Mouse (Mus musculus) intestine, embryonic 15.5 days (tissue): ENCODE measurements around the gene Yes1. TPM values are rescaled to one million over a fixed set of nuclear protein-coding genes. Genes with fewer than 3 reads are reported as not detected.
"Not testable (repeated sequence)": the region's sequence is repeated elsewhere in the genome, so short reads cannot be mapped to it uniquely, and the experiment has no call there.

Experiments
- ATAC-seq: fragments of 200-750 bp; cut with Nextera tagmentation; 2 replicates; pipeline ENCODE4 v1.8.0; 2017; ENCODE audit warnings: moderate TSS enrichment, moderate library complexity
- H3K27ac ChIP-seq: fragments of 300-500 bp; sonication (generic); 2 replicates; pipeline ENCODE4 v1.5.1; 2015; ENCODE audit warnings: mild to moderate bottlenecking, inconsistent platforms
- H3K27me3 ChIP-seq: fragments of 300-500 bp; sonication (generic); replicated peaks from 2 replicates; pipeline ENCODE4 v1.6.1; 2015; ENCODE audit warnings: inconsistent platforms
- H3K36me3 ChIP-seq: fragments of 300-500 bp; sonication (generic); 2 replicates; pipeline ENCODE4 v1.6.1; 2015; ENCODE audit warnings: inconsistent platforms
- H3K4me1 ChIP-seq: fragments of 300-500 bp; sonication (generic); replicated peaks from 2 replicates; pipeline ENCODE4 v1.6.1; 2015; ENCODE audit warnings: inconsistent platforms
- H3K4me2 ChIP-seq: fragments of 300-500 bp; sonication (generic); replicated peaks from 2 replicates; pipeline ENCODE4 v1.6.1; 2015; ENCODE audit warnings: mild to moderate bottlenecking, inconsistent platforms
- H3K4me3 ChIP-seq: fragments of 300-500 bp; sonication (generic); replicated peaks from 2 replicates; pipeline ENCODE4 v1.5.1; 2015; ENCODE audit warnings: inconsistent platforms
- H3K9ac ChIP-seq: fragments of 300-500 bp; sonication (generic); 2 replicates; pipeline ENCODE4 v1.6.1; 2015; ENCODE audit warnings: inconsistent platforms
- H3K9me3 ChIP-seq: fragments of 300-500 bp; sonication (generic); 2 replicates; pipeline ENCODE4 v1.6.1; 2016; ENCODE audit warnings: inconsistent platforms
- WGBS: fragments of 180-500 bp; shearing (Covaris S2); methylation state at CpG from one replicate; pipeline ENCODE4 v1.1.7; 2015; 5-methylcytosine and 5-hydroxymethylcytosine counted together
- polyA plus RNA-seq: library from polyadenylated mRNA; unstranded; fragments of >200 nt; fragmentation: Nextera tagmentation; extraction: Ambion mirVana; gene quantifications from 2 replicates; pipeline ENCODE4 v1.2.1, GENCODE M21; 2015

Gene Yes1
- polyA plus RNA-seq, 1 experiment from 2014 or later, result 35.4 TPM

- 62% methylated on average over 4 of the region's 4 CpGs for WGBS
- Histone ChIP-seq H3K4me1 (0 out of 2 replicates have a peak, but pooled peaks cover 3% of the 10 kb centered on the region), H3K36me3 (no peaks in the 10 kb centered on the region), H3K9me3 (no peaks in the 10 kb centered on the region), H3K4me3 (0 out of 2 replicates have a peak overlapping the region, but pooled peaks have one; percentile 50), H3K9ac (peak overlapping the region; percentile 54; the same call in 1 of the 2 replicates), H3K27ac (peak overlapping the region; percentile 88; the same call in 1 of the 2 replicates), H3K4me2 (peak overlapping the region; percentile 67), H3K27me3 (no peaks in the 10 kb centered on the region)
- ATAC-seq, result no peak
Observed at GRCm38 (mm10) chr5:32712221-32713041, 101.5 kb downstream of the Yes1 start.

GRCm38 (mm10) chr5:32713042-32713702 lies 102.2 kb downstream of the Yes1 start:
- 15% methylated on average over 2 of the region's 2 CpGs for WGBS

GRCm38 (mm10) chr5:32713703-32714467 lies 102.9 kb downstream of the Yes1 start:
- Histone ChIP-seq H3K9me3 (no peaks in the 10 kb centered on the region), H3K9ac (peak overlapping the region; percentile 54), H3K27me3 (no peaks in the 10 kb centered on the region), H3K4me1 (0 out of 2 replicates have a peak, but pooled peaks cover 3% of the 10 kb centered on the region), H3K27ac (peak overlapping the region; percentile 88), H3K4me3 (peak overlapping the region; percentile 50), H3K36me3 (no peaks in the 10 kb centered on the region), H3K4me2 (peak overlapping the region; percentile 67)
- peak; percentile 97 for ATAC-seq
- under 1% methylated on average over 55 of the region's 55 CpGs for WGBS

More at GRCm38 (mm10) chr5:32713042-32713702, 102.2 kb downstream of the Yes1 start:
- peak; percentile 9 for ATAC-seq
- Histone ChIP-seq H3K27me3 (no peaks in the 10 kb centered on the region), H3K36me3 (no peaks in the 10 kb centered on the region), H3K9me3 (no peaks in the 10 kb centered on the region), H3K27ac (peak overlapping the region; percentile 88), H3K4me3 (peak overlapping the region; percentile 50), H3K4me2 (peak overlapping the region; percentile 67), H3K4me1 (0 out of 2 replicates have a peak, but pooled peaks cover 3% of the 10 kb centered on the region), H3K9ac (peak overlapping the region; percentile 54)

GRCm38 (mm10) chr5:32717726-32718125 lies 106.8 kb downstream of the Yes1 start:
- Histone ChIP-seq H3K4me2 (no peak overlapping the region), H3K9me3 (no peaks in the 10 kb centered on the region), H3K27me3 (no peaks in the 10 kb centered on the region), H3K4me1 (0 out of 2 replicates have a peak, but pooled peaks cover 6% of the 10 kb centered on the region), H3K9ac (no peak overlapping the region), H3K27ac (no peak overlapping the region), H3K4me3 (no peak overlapping the region), H3K36me3 (no peaks in the 10 kb centered on the region)
- WGBS, result 39% methylated on average over 1 of the region's 1 CpGs
- ATAC-seq, result no peak

GRCm38 (mm10) chr5:32718916-32719315 lies 107.9 kb downstream of the Yes1 start:
- Histone ChIP-seq H3K36me3 (no peaks in the 10 kb centered on the region), H3K4me1 (0 out of 2 replicates have a peak, but pooled peaks cover 6% of the 10 kb centered on the region), H3K4me2 (no peak overlapping the region), H3K9me3 (no peaks in the 10 kb centered on the region), H3K27me3 (no peaks in the 10 kb centered on the region), H3K4me3 (no peak overlapping the region), H3K27ac (no peak overlapping the region), H3K9ac (no peak overlapping the region)
- 44% methylated on average over 6 of the region's 6 CpGs for WGBS
- no peak for ATAC-seq

- Histone ChIP-seq H3K9me3 (no peaks in the 10 kb centered on the region), H3K4me1 (0 out of 2 replicates have a peak, but pooled peaks cover 6% of the 10 kb centered on the region), H3K36me3 (no peaks in the 10 kb centered on the region), H3K27me3 (no peaks in the 10 kb centered on the region), H3K27ac (no peak overlapping the region), H3K4me2 (no peak overlapping the region), H3K9ac (no peak overlapping the region), H3K4me3 (no peak overlapping the region)
- no peak for ATAC-seq
- 85% methylated on average over 9 of the region's 9 CpGs for WGBS
Observed at GRCm38 (mm10) chr5:32720416-32720815, 109.4 kb downstream of the Yes1 start.

- Histone ChIP-seq H3K9ac (no peak overlapping the region), H3K36me3 (no peaks in the 10 kb centered on the region), H3K27me3 (no peaks in the 10 kb centered on the region), H3K4me3 (no peak overlapping the region), H3K9me3 (no peaks in the 10 kb centered on the region), H3K27ac (no peak overlapping the region), H3K4me2 (no peak overlapping the region), H3K4me1 (0 out of 2 replicates have a peak, but pooled peaks cover 6% of the 10 kb centered on the region)
- WGBS, result 54% methylated on average over 3 of the region's 3 CpGs
- ATAC-seq, result no peak
Observed at GRCm38 (mm10) chr5:32721316-32721715, 110.3 kb downstream of the Yes1 start.

- H3K27ac ChIP-seq, result no peak overlapping the region
- no peaks in the 10 kb centered on the region for H3K36me3 ChIP-seq
- H3K9ac ChIP-seq, result no peak overlapping the region
- 62% methylated on average over 7 of the region's 7 CpGs for WGBS
- peak; percentile 11; the same call in 1 of the 2 replicates for ATAC-seq
- no peak overlapping the region for H3K4me3 ChIP-seq
- H3K9me3 ChIP-seq, result no peaks in the 10 kb centered on the region
- H3K4me2 ChIP-seq, result no peak overlapping the region
- H3K27me3 ChIP-seq, result no peaks in the 10 kb centered on the region
- 0 out of 2 replicates have a peak, but pooled peaks cover 6% of the 10 kb centered on the region for H3K4me1 ChIP-seq
Observed at GRCm38 (mm10) chr5:32722263-32722662, 111.3 kb downstream of the Yes1 start.

GRCm38 (mm10) chr5:32722711-32723110 lies 111.7 kb downstream of the Yes1 start:
- 0 out of 2 replicates have a peak overlapping the region, but pooled peaks have one; percentile 13 for H3K27ac ChIP-seq
- not testable (repeated sequence) for H3K4me1 ChIP-seq, ATAC-seq, H3K4me2 ChIP-seq, H3K36me3 ChIP-seq, H3K27me3 ChIP-seq, H3K9ac ChIP-seq, H3K4me3 ChIP-seq, H3K9me3 ChIP-seq
- 72% methylated on average over 8 of the region's 8 CpGs for WGBS

GRCm38 (mm10) chr5:32723981-32724380 lies 113.0 kb downstream of the Yes1 start:
- Histone ChIP-seq H3K9me3 (no peaks in the 10 kb centered on the region), H3K4me1 (0 out of 2 replicates have a peak, but pooled peaks cover 6% of the 10 kb centered on the region), H3K27me3 (no peaks in the 10 kb centered on the region), H3K4me2 (no peak overlapping the region), H3K36me3 (no peaks in the 10 kb centered on the region), H3K4me3 (no peak overlapping the region), H3K27ac (no peak overlapping the region), H3K9ac (no peak overlapping the region)
- no peak for ATAC-seq
- WGBS, result 79% methylated on average over 7 of the region's 7 CpGs

GRCm38 (mm10) chr5:32725397-32725796 lies 114.4 kb downstream of the Yes1 start:
- not testable (repeated sequence) for H3K9me3 ChIP-seq, H3K4me3 ChIP-seq, H3K4me1 ChIP-seq, H3K27me3 ChIP-seq, H3K27ac ChIP-seq, H3K9ac ChIP-seq, H3K4me2 ChIP-seq, H3K36me3 ChIP-seq
- ATAC-seq, result peak; percentile 49; the same call in 1 of the 2 replicates
- WGBS, result 67% methylated on average over 3 of the region's 3 CpGs

GRCm38 (mm10) chr5:32728300-32728699 lies 117.3 kb downstream of the Yes1 start:
- ATAC-seq, result no peak
- H3K4me1 ChIP-seq, result no peaks in the 10 kb centered on the region
- WGBS, result 79% methylated on average over 7 of the region's 7 CpGs
- no peaks in the 10 kb centered on the region for H3K9me3 ChIP-seq
- no peak overlapping the region for H3K9ac ChIP-seq
- H3K4me2 ChIP-seq, result no peak overlapping the region
- H3K36me3 ChIP-seq, result no peaks in the 10 kb centered on the region
- no peaks in the 10 kb centered on the region for H3K27me3 ChIP-seq
- H3K27ac ChIP-seq, result no peak overlapping the region
- no peak overlapping the region for H3K4me3 ChIP-seq
